Mouse (Mus musculus) testis, adult 2 months (tissue): Measurements from ENCODE around the gene Ubxn6.

ENCODE experiments used
- CTCF ChIP-seq: fragments of 200-500 bp; IDR thresholded peaks from 2 replicates; pipeline ENCODE4 v1.5.1; 2012; ENCODE audit warnings: low read depth, mild to moderate bottlenecking, inconsistent platforms, low read length, moderate library complexity; ENCODE audit not compliant: control insufficient read depth, insufficient read depth, insufficient replicate concordance
- POLR2A ChIP-seq: fragments of 200-500 bp; IDR thresholded peaks from 2 replicates; pipeline ENCODE4 v1.6.1; 2012; ENCODE audit warnings: low read depth, mild to moderate bottlenecking, inconsistent platforms, low read length, moderate library complexity; ENCODE audit not compliant: control insufficient read depth

DNA sequence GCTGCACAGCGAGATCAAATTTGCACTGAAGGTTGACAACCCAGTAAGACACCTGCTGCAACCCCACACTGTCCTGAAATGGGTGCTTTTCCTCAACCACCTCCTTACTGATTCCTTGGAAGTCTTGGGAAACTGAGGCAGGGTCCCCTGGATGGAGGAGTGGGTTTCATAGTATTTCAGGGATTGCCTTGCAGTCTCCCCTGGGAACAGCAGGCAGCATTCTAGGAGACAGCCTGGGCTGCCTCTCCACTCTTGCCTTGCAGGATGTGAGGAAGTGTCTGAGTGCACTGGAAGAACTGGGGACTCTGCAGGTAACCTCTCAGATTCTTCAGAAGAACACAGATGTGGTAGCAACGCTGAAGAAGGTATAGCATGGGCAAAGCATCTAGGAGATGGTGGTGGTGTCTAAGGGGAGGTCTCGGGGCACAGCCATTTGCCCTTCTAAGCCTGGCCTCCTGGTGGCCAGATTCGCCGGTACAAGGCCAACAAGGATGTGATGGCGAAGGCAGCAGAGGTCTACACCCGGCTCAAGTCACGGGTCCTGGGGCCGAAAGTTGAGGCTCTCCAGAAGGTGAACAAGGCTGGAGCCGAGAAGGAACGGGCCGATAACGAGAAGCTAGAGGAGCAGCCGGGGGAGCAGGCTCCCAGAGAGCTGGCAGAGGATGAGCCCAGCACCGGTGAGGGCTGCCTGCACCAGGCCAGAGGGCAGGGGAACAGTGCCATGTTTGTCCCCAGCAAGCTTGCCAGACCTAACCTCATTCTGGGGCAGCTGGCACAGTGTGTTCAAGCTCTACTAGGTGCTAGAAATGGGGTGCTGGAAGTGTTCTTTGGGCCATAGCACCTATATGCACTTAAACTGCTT lies 24.1 kb upstream of the Ubxn6 start:
- TF ChIP-seq CTCF (0 out of 2 replicates have a peak, but pooled peaks have one; percentile 5), POLR2A (no peak)
